Mouse (Mus musculus) CH12.LX (cell line): ENCODE results near the gene Gm10638. TPM values are rescaled to one million over a fixed set of nuclear protein-coding genes. Genes with fewer than 3 reads are reported as not detected.

Experiments used
- DNase-seq: peaks from one replicate; pipeline ENCODE4 v3.0.0-alpha.2; 2013; ENCODE audit errors: extremely low read depth
- H3K27ac ChIP-seq: 2 replicates; pipeline ENCODE4 v1.5.1; 2012; ENCODE audit warnings: low read depth, mild to moderate bottlenecking, control low read depth, moderate library complexity; ENCODE audit not compliant: insufficient read depth
- H3K27me3 ChIP-seq: replicated peaks from 2 replicates; pipeline ENCODE3; 2012; ENCODE audit warnings: inconsistent platforms
- H3K36me3 ChIP-seq, 2 experiments: replicated peaks in 1 of 2; 2 replicates each; pipeline versions ENCODE3 to v1.6.1; 2012; ENCODE audit warnings: inconsistent platforms in 1 of 2, low read length in 1 of 2, mild to moderate bottlenecking in 1 of 2, mixed read lengths in 1 of 2, moderate library complexity in 1 of 2; ENCODE audit not compliant: control insufficient read depth in 1 of 2, insufficient read depth in 1 of 2
- H3K4me1 ChIP-seq, 2 experiments: 2 replicates each; pipeline ENCODE4 v1.6.1; 2012; ENCODE audit warnings: inconsistent platforms in 1 of 2, moderate library complexity in 1 of 2; ENCODE audit not compliant: insufficient read depth in 2 of 2, control insufficient read depth in 1 of 2
- H3K4me2 ChIP-seq: 2 replicates; pipeline ENCODE4 v1.6.1; 2012; ENCODE audit warnings: low read depth, mild to moderate bottlenecking, control low read depth; ENCODE audit not compliant: poor library complexity, insufficient read depth, severe bottlenecking
- H3K4me3 ChIP-seq, 3 experiments: fragments of 150-350 bp in 1 of 3; sonication (generic) in 1 of 3; replicated peaks in 1 of 3; 2 replicates each; pipeline versions ENCODE3 to v1.5.1; 2011 to 2012; ENCODE audit warnings: low read depth in 2 of 3, low read length in 2 of 3, mild to moderate bottlenecking in 2 of 3, moderate library complexity in 2 of 3, control low read depth in 1 of 3, improper control_type of control experiment in 1 of 3, inconsistent platforms in 1 of 3, mixed read lengths in 1 of 3; ENCODE audit not compliant: poor library complexity in 1 of 3
- H3K79me2 ChIP-seq: replicated peaks from 2 replicates; pipeline ENCODE4 v1.6.1; 2012; ENCODE audit warnings: mild to moderate bottlenecking, moderate library complexity; ENCODE audit not compliant: control insufficient read depth, poor library complexity, insufficient read depth, severe bottlenecking; ENCODE audit errors: extremely low read depth
- H3K9ac ChIP-seq: 2 replicates; pipeline ENCODE4 v1.6.1; 2012; ENCODE audit warnings: low read depth, mild to moderate bottlenecking, control low read depth, moderate library complexity; ENCODE audit not compliant: insufficient read depth
- H3K9me3 ChIP-seq: replicated peaks from 2 replicates; pipeline ENCODE3; 2012; ENCODE audit warnings: low read length, inconsistent platforms, mixed read lengths
- BHLHE40 ChIP-seq: IDR thresholded peaks from 2 replicates; pipeline ENCODE4 v1.6.1; 2011; ENCODE audit warnings: mild to moderate bottlenecking, low read depth, low read length, improper control_type of control experiment
- CHD1 ChIP-seq: IDR thresholded peaks from 2 replicates; pipeline ENCODE4 v1.6.1; 2012; ENCODE audit warnings: low read depth, low read length, improper control_type of control experiment, inconsistent platforms
- CHD2 ChIP-seq: IDR thresholded peaks from 2 replicates; pipeline ENCODE4 v1.6.1; 2011; ENCODE audit warnings: low read length, improper control_type of control experiment
- CTCF ChIP-seq, 2 experiments: IDR thresholded peaks in 1 of 2; conservative IDR thresholded peaks in 1 of 2; 2 replicates each; pipeline ENCODE4 v1.5.1; 2011 to 2012; ENCODE audit warnings: low read depth in 2 of 2, low read length in 2 of 2, improper control_type of control experiment in 1 of 2, inconsistent platforms in 1 of 2, mild to moderate bottlenecking in 1 of 2, moderate library complexity in 1 of 2
- EP300 ChIP-seq: IDR thresholded peaks from 2 replicates; pipeline ENCODE4 v1.6.1; 2011; ENCODE audit warnings: low read length, improper control_type of control experiment
- GABPA ChIP-seq: IDR thresholded peaks from 2 replicates; pipeline ENCODE4 v1.6.1; 2012; ENCODE audit warnings: low read depth, low read length, improper control_type of control experiment, inconsistent platforms; ENCODE audit not compliant: insufficient replicate concordance
- HCFC1 ChIP-seq: IDR thresholded peaks from 2 replicates; pipeline ENCODE4 v1.6.1; 2012; ENCODE audit warnings: low read depth, mild to moderate bottlenecking, inconsistent platforms, low read length, improper control_type of control experiment
- MXI1 ChIP-seq: IDR thresholded peaks from 2 replicates; pipeline ENCODE4 v1.6.1; 2011; ENCODE audit warnings: mild to moderate bottlenecking, low read depth, low read length, improper control_type of control experiment
- POLR2A ChIP-seq: IDR thresholded peaks from 2 replicates; pipeline ENCODE4 v1.6.1; 2011; ENCODE audit warnings: low read depth, mild to moderate bottlenecking, improper control_type of control experiment, low read length
- SMC3 ChIP-seq: IDR thresholded peaks from 2 replicates; pipeline ENCODE4 v1.6.1; 2011; ENCODE audit warnings: low read depth, low read length, improper control_type of control experiment
- TCF12 ChIP-seq: IDR thresholded peaks from 2 replicates; pipeline ENCODE4 v1.6.1; 2014; ENCODE audit warnings: low read depth, mild to moderate bottlenecking, inconsistent platforms, low read length, improper control_type of control experiment
- USF2 ChIP-seq: conservative IDR thresholded peaks from 2 replicates; pipeline ENCODE4 v1.6.1; 2011; ENCODE audit warnings: low read depth, low read length, improper control_type of control experiment
- ZNF384 ChIP-seq: IDR thresholded peaks from 2 replicates; pipeline ENCODE4 v1.6.1; 2012; ENCODE audit warnings: low read depth, low read length, improper control_type of control experiment, inconsistent platforms
- dilution Hi-C: fragments of 300-500 bp; cut with MboI; formaldehyde crosslinking; loops from 2 replicates; pipeline ENCODE4 v1.14.3; 2020; ENCODE audit warnings: low sequenced_read_pairs; ENCODE audit not compliant: extremely low pct_unique_long_range_greater_than_20kb, extremely low pct_ligation_motif_present
- in situ Hi-C: fragments of 300-500 bp; cut with MboI; formaldehyde crosslinking; loops from 3 replicates; pipeline ENCODE4 v1.14.3; 2019; ENCODE audit warnings: low sequenced_read_pairs, low pct_ligation_motif_present, low pct_unique_long_range_greater_than_20kb, mixed read lengths
- polyA plus RNA-seq: library from polyadenylated mRNA; unstranded; fragments of >175 nt; gene quantifications from 2 replicates; pipeline ENCODE4 v1.2.1, GENCODE M21; 2012; ENCODE audit warnings: low read depth; ENCODE audit not compliant: insufficient read length
- total RNA-seq, 2 experiments: library from RNA; depleted of rRNA; stranded (reverse); fragments of 300-350 nt in 1 of 2; fragments of >200 nt in 1 of 2; gene quantifications; 2 replicates each; pipeline ENCODE4 v1.2.3; 2012 to 2014

The Gm10638 gene
- total and polyA plus RNA-seq, 3 experiments: 0.13 TPM; not detected in 2

DNA sequence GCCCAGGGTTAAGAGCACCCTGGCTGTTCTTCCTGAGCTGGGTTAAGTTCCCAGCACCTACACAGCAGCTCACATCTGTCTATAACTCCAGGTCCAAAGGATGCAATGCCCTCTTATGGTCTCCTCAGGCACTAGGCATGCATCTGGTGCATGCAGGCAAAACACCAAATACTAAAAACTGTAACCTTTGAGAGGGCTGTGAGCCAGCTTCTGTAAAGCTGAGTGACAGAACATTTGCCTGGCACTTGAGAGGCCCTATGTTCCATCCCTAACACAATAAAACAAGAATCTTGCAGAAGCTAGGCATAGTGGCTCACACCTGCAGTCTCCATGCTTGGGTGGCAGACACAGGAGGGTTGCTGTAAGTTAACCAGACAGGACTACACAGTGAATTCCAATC, 3.9 kb upstream of the Gm10638 start:
- dilution Hi-C loops: no loop called here
- peaks cover 10 to 18% of the 10 kb centered on the region in 2 experiments; a peak in 3 of 4 replicates for H3K4me1 ChIP-seq
- no peak for DNase-seq

DNA sequence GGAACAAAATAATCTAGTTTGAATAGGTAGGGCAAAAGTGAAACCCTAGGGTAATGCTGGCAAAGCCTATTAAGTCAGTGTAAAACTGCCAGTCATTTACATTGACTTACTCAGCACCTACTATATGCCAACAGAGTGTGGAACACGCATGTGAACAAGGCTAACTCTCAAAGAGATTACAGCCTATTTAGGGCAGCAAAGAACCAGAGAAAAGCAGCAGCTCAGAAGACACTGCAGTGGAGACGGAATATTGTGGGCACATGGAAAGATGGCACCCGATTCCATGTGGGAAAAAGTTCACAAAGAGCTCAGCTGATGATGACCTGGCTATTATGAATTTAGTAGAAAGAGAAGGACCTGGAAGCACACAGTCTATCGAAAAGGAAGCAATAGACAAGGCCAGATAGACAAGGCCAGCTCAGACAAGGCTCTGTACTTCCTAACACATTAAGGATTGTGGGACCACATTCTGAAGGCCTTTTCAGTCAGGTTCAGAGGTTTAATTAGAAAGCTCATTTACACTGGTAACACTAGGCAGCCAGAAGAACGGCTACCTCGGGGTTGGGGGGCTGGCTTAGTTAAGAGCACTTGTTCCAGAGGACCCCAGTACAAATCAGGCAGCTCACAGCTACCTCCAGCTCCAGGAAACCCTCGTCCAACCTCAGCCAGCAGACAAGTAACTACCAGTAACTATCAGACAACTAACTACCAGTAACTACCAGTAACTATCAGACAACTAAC, 2.7 kb upstream of the Gm10638 start:
- peaks cover 45% of the 10 kb centered on the region for H3K79me2 ChIP-seq
- no peak for DNase-seq
- H3K36me3 ChIP-seq: no peaks in the 10 kb centered on the region
- in situ Hi-C loops: no loop called here
- no peaks in the 10 kb centered on the region for H3K9me3 ChIP-seq
- no peaks in the 10 kb centered on the region for H3K27me3 ChIP-seq
- peaks cover 10 to 22% of the 10 kb centered on the region in 2 experiments; a peak in 3 of 4 replicates for H3K4me1 ChIP-seq
- H3K9ac ChIP-seq: no peak overlapping the region
- dilution Hi-C loops: no loop called here
- no peak overlapping the region for H3K4me2 ChIP-seq
- H3K4me3 ChIP-seq: no peak overlapping the region
- H3K27ac ChIP-seq: no peak overlapping the region
- TF ChIP-seq BHLHE40: no peak
- no peak for TF ChIP-seq GABPA
- TF ChIP-seq POLR2A: no peak
- TF ChIP-seq MXI1: no peak
- TF ChIP-seq CHD1: no peak
- no peak for TF ChIP-seq EP300
- no peak for TF ChIP-seq CTCF (conservative IDR thresholded peaks at IDR 0.05 in 1 of 2, IDR thresholded peaks at IDR 0.05 in 1 of 2; ENCODE audit: low read depth in 2 of 2, low read length in 2 of 2)
- no peak for TF ChIP-seq SMC3

More for the DNA sequence above, 3.9 kb upstream of the Gm10638 start:
- no peaks in the 10 kb centered on the region for H3K36me3 ChIP-seq
- H3K4me3 ChIP-seq: no peak overlapping the region
- H3K9me3 ChIP-seq: no peaks in the 10 kb centered on the region
- H3K9ac ChIP-seq: no peak overlapping the region
- peaks cover 46% of the 10 kb centered on the region for H3K79me2 ChIP-seq
- H3K27me3 ChIP-seq: no peaks in the 10 kb centered on the region
- in situ Hi-C loops: no loop called here
- H3K4me2 ChIP-seq: no peak overlapping the region
- no peak overlapping the region; the same call in 1 of the 2 replicates for H3K27ac ChIP-seq
- no peak for TF ChIP-seq BHLHE40
- TF ChIP-seq TCF12: no peak
- TF ChIP-seq USF2: no peak
- TF ChIP-seq ZNF384: no peak
- TF ChIP-seq EP300: no peak
- TF ChIP-seq CHD2: no peak
- TF ChIP-seq HCFC1: no peak
